Mouse (Mus musculus) embryonic facial prominence, embryonic 13.5 days (tissue): ENCODE results near the gene Magi2. TPM values are rescaled to one million over a fixed set of nuclear protein-coding genes. Genes with fewer than 3 reads are reported as not detected.

Experiments
- ATAC-seq: fragments of 200-750 bp; cut with Nextera tagmentation; 2 replicates; pipeline ENCODE4 v1.8.0; 2017; ENCODE audit warnings: low read depth; ENCODE audit not compliant: insufficient number of reproducible peaks, insufficient read depth, low FRiP score, low TSS enrichment
- H3K27ac ChIP-seq: fragments of 300-500 bp; sonication (generic); 2 replicates; pipeline ENCODE4 v1.5.1; 2015; ENCODE audit warnings: moderate library complexity, mild to moderate bottlenecking, inconsistent platforms
- H3K27me3 ChIP-seq: fragments of 300-500 bp; sonication (generic); 2 replicates; pipeline ENCODE4 v1.6.1; 2015; ENCODE audit warnings: mild to moderate bottlenecking, inconsistent platforms
- H3K36me3 ChIP-seq: fragments of 300-500 bp; sonication (generic); 2 replicates; pipeline ENCODE4 v1.6.1; 2015; ENCODE audit warnings: mild to moderate bottlenecking, inconsistent platforms
- H3K4me1 ChIP-seq: fragments of 300-500 bp; sonication (generic); 2 replicates; pipeline ENCODE4 v1.6.1; 2015; ENCODE audit warnings: inconsistent platforms
- H3K4me2 ChIP-seq: fragments of 300-500 bp; sonication (generic); 2 replicates; pipeline ENCODE4 v1.6.1; 2015; ENCODE audit warnings: moderate library complexity, mild to moderate bottlenecking, inconsistent platforms
- H3K4me3 ChIP-seq: fragments of 300-500 bp; sonication (generic); 2 replicates; pipeline ENCODE4 v1.5.1; 2015; ENCODE audit warnings: mild to moderate bottlenecking, inconsistent platforms
- H3K9ac ChIP-seq: fragments of 300-500 bp; sonication (generic); 2 replicates; pipeline ENCODE4 v1.6.1; 2015; ENCODE audit warnings: mild to moderate bottlenecking, inconsistent platforms
- H3K9me3 ChIP-seq: fragments of 300-500 bp; sonication (generic); 2 replicates; pipeline ENCODE4 v1.6.1; 2016; ENCODE audit warnings: inconsistent platforms
- whole genome bisulfite sequencing: fragments of 180-500 bp; shearing (Covaris S2); methylation state at CpG from one replicate; pipeline ENCODE4 v1.1.7; 2015; ENCODE audit warnings: mixed read lengths; 5-methylcytosine and 5-hydroxymethylcytosine counted together
- polyA plus RNA-seq: library from polyadenylated mRNA; unstranded; fragments of >200 nt; fragmentation: Nextera tagmentation; extraction: Ambion mirVana; gene quantifications from 2 replicates; pipeline ENCODE4 v1.2.1, GENCODE M21; 2015

Magi2 gene
- polyA plus RNA-seq, 1 experiment from 2014 or later: 9.7 TPM

DNA sequence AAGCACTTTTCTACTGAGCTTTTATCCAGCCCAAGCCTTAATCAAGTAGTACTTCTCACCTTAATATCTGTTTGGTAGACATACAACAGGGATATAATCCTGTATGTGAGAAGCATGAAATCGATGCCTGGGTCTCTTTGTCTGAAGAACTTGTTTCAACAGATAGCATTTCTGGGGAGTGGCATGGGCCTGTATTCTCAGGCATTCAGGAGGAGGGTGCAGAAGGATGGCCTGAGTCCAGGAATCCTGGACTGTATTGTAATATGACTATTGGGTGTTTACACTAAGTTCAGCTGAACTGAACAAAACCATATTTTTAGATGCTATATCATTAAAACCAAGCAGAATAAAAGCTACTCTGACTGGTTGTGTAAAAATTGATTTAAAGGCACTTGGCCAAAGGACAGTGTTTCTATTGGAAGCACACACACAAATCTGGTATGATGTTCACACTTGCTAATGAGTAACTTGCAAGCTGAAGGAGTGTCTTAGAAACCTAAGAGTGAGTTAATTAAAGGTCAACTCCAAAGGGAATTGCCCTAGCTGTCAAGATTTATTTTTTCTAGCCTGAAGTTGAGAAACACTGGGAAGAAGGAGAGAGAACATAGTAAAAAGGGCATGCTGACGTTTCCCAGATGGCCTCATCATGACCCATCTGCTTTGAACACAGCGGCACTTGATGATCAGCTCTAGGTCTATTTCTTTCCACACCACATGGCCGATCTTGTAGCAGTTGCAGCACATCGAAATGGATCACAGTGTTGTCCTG is 829.4 kb downstream of the Magi2 start:
- ATAC-seq: peak; percentile 70
- H3K4me1 ChIP-seq: peaks cover 7% of the 10 kb centered on the region; the same call in 1 of the 2 replicates
- H3K36me3 ChIP-seq: no peaks in the 10 kb centered on the region
- no peak overlapping the region for H3K9ac ChIP-seq
- H3K27ac ChIP-seq: no peak overlapping the region; the same call in 1 of the 2 replicates
- no peaks in the 10 kb centered on the region for H3K9me3 ChIP-seq
- H3K4me2 ChIP-seq: no peak overlapping the region
- H3K27me3 ChIP-seq: no peaks in the 10 kb centered on the region
- no peak overlapping the region for H3K4me3 ChIP-seq
- WGBS: 26% methylated on average over 5 of the region's 5 CpGs

DNA sequence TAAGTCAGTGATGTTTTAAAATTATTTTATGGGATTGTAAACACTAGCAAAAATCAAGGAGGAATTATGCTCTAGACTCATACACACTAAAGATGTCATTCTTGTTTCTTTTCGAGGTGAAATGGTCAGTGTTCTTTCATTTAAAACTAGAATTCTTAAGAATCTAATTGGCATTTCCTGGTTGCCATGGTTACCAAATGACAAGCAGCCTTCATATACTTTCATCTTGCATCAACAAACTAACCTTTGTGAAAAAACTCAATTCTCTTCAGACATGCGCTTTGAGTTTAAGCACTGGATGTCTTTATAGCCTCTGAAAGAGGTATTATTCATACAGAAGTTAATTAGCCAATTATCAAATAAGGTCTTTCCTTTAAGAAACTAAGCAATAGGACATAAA is 830.0 kb downstream of the Magi2 start:
- no peak overlapping the region for H3K4me2 ChIP-seq
- 34% methylated on average over 2 of the region's 2 CpGs for WGBS
- no peaks in the 10 kb centered on the region for H3K9me3 ChIP-seq
- no peak overlapping the region; the same call in 1 of the 2 replicates for H3K27ac ChIP-seq
- H3K36me3 ChIP-seq: no peaks in the 10 kb centered on the region
- peaks cover 7% of the 10 kb centered on the region; the same call in 1 of the 2 replicates for H3K4me1 ChIP-seq
- H3K9ac ChIP-seq: no peak overlapping the region
- no peak overlapping the region for H3K4me3 ChIP-seq
- ATAC-seq: no peak
- no peaks in the 10 kb centered on the region for H3K27me3 ChIP-seq

DNA sequence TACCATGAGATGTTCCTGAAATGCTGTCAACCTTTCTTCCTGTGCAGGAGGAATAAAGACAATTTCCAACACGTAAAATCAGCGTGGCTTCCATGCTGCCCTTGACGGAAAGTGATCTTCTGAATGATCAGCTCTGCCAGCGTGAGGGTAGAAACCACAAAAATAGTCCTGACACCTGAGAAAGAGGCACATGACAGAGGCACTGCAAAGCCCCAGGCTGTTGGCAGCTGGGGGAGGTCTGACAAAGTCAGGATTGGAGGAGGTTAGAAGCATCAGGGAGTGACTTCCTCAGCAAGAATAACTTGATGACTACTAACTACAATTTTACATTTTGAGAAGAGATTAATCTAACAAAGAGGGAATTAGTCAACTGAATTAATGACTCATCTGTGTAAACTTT is 835.2 kb downstream of the Magi2 start:
- no peak overlapping the region for H3K4me2 ChIP-seq
- no peaks in the 10 kb centered on the region for H3K27me3 ChIP-seq
- no peak overlapping the region for H3K4me3 ChIP-seq
- no peaks in the 10 kb centered on the region for H3K4me1 ChIP-seq
- H3K27ac ChIP-seq: no peak overlapping the region
- no peaks in the 10 kb centered on the region for H3K9me3 ChIP-seq
- H3K36me3 ChIP-seq: no peaks in the 10 kb centered on the region
- 49% methylated on average over 4 of the region's 4 CpGs for WGBS
- H3K9ac ChIP-seq: no peak overlapping the region
- ATAC-seq: no peak

GRCm38 (mm10) chr5:20065081-20065480 is 838.2 kb downstream of the Magi2 start:
- Histone ChIP-seq H3K9me3 (no peaks in the 10 kb centered on the region), H3K4me1 (no peaks in the 10 kb centered on the region), H3K9ac (no peak overlapping the region), H3K36me3 (no peaks in the 10 kb centered on the region), H3K4me2 (no peak overlapping the region), H3K27ac (no peak overlapping the region), H3K27me3 (no peaks in the 10 kb centered on the region), H3K4me3 (no peak overlapping the region)
- ATAC-seq: no peak
- WGBS: 76% methylated on average over 1 of the region's 1 CpGs

DNA sequence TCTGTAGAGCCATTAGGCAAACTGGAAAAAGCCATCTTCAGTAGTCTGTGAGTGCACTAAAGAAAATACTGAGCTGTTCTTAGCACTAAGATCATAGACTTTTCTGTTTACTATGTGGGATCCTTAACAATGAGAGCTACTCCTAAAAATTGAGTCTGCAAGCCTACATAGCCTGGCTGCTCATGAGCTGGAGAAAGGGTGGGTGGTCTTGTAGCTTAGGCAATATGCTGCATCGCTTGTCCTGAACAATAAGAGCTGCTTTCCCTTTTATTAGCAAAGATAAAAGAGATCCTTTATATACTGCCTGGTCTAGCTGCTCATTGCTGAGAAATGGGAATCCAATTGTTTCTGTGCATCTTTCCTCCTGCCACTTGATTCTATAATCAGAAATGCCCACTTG is 841.7 kb downstream of the Magi2 start:
- Histone ChIP-seq H3K9ac (no peak overlapping the region), H3K27ac (no peak overlapping the region), H3K36me3 (no peaks in the 10 kb centered on the region), H3K27me3 (no peaks in the 10 kb centered on the region), H3K4me2 (no peak overlapping the region), H3K9me3 (no peaks in the 10 kb centered on the region), H3K4me1 (no peaks in the 10 kb centered on the region), H3K4me3 (no peak overlapping the region)
- ATAC-seq: no peak
- 71% methylated on average over 1 of the region's 1 CpGs for WGBS

GRCm38 (mm10) chr5:20068921-20069486 is 842.2 kb downstream of the Magi2 start:
- Histone ChIP-seq H3K27me3 (no peaks in the 10 kb centered on the region), H3K36me3 (no peaks in the 10 kb centered on the region), H3K9ac (no peak overlapping the region), H3K4me2 (no peak overlapping the region), H3K9me3 (no peaks in the 10 kb centered on the region), H3K27ac (no peak overlapping the region), H3K4me1 (no peaks in the 10 kb centered on the region), H3K4me3 (no peak overlapping the region)
- 43% methylated on average over 3 of the region's 3 CpGs for WGBS
- ATAC-seq: no peak

- Histone ChIP-seq H3K27ac (no peak overlapping the region), H3K9ac (no peak overlapping the region), H3K4me3 (no peak overlapping the region), H3K4me2 (no peak overlapping the region), H3K4me1 (no peaks in the 10 kb centered on the region), H3K36me3 (no peaks in the 10 kb centered on the region), H3K9me3 (no peaks in the 10 kb centered on the region), H3K27me3 (no peaks in the 10 kb centered on the region)
- 75% methylated on average over 5 of the region's 5 CpGs for whole genome bisulfite sequencing
- ATAC-seq: no peak
Observed at GRCm38 (mm10) chr5:20074101-20074500, 847.3 kb downstream of the Magi2 start.

- H3K27me3 ChIP-seq: no peaks in the 10 kb centered on the region
- no peak overlapping the region for H3K4me2 ChIP-seq
- H3K9me3 ChIP-seq: no peaks in the 10 kb centered on the region
- no peaks in the 10 kb centered on the region for H3K4me1 ChIP-seq
- H3K4me3 ChIP-seq: no peak overlapping the region
- H3K36me3 ChIP-seq: no peaks in the 10 kb centered on the region
- no peak overlapping the region for H3K27ac ChIP-seq
- ATAC-seq: no peak
- 92% methylated on average over 4 of the region's 4 CpGs for WGBS
- H3K9ac ChIP-seq: no peak overlapping the region
Observed at GRCm38 (mm10) chr5:20074867-20075266, 848.0 kb downstream of the Magi2 start.

GRCm38 (mm10) chr5:20078931-20079330 is 852.1 kb downstream of the Magi2 start:
- Histone ChIP-seq H3K4me2 (no peak overlapping the region), H3K9me3 (no peaks in the 10 kb centered on the region), H3K9ac (no peak overlapping the region), H3K36me3 (no peaks in the 10 kb centered on the region), H3K27ac (no peak overlapping the region), H3K4me3 (no peak overlapping the region), H3K4me1 (peaks cover 23% of the 10 kb centered on the region), H3K27me3 (no peaks in the 10 kb centered on the region)
- no peak for ATAC-seq
- 81% methylated on average over 7 of the region's 7 CpGs for WGBS

DNA sequence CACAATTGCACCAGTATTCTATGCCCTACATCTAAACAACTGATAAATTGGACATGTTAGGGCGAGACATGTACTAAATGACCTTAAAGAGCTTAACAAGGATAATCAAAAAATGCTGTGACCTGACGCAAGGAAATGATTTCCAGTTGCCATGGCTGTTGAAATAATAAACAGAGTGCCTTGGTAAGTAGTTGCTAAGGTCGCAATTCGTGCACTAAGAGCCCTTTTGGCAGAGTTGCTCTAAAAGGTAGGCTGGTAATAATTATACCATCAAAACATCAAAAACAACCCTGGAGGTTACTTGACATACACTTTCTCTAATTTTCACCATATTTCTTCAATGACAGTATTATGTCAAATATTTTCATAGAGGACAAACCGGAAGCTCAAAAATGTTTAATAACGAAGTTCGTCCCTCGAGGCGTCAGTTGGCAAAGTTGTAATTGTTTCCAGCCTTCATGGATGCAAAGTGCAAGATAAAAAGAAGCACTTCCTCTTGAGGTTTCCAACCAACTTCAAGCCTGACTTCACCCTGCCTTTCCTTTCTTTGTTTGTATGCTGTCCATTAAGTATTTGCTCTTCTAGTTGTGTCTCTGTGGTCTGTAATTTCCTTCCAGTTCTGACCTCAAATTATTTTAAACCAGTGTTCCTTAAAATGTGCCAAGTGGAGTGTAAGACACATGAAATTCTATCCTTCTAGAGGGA is 853.9 kb downstream of the Magi2 start:
- H3K9me3 ChIP-seq: no peaks in the 10 kb centered on the region
- peaks cover 23% of the 10 kb centered on the region for H3K4me1 ChIP-seq
- no peaks in the 10 kb centered on the region for H3K27me3 ChIP-seq
- no peak for ATAC-seq
- H3K4me3 ChIP-seq: no peak overlapping the region
- no peak overlapping the region for H3K9ac ChIP-seq
- H3K27ac ChIP-seq: no peak overlapping the region
- no peak overlapping the region for H3K4me2 ChIP-seq
- WGBS: 14% methylated on average over 9 of the region's 9 CpGs
- no peaks in the 10 kb centered on the region for H3K36me3 ChIP-seq

- 74% methylated on average over 1 of the region's 1 CpGs for WGBS
- Histone ChIP-seq H3K4me3 (no peak overlapping the region), H3K27ac (no peak overlapping the region), H3K27me3 (no peaks in the 10 kb centered on the region), H3K9me3 (no peaks in the 10 kb centered on the region), H3K9ac (no peak overlapping the region), H3K4me2 (no peak overlapping the region), H3K4me1 (peaks cover 23% of the 10 kb centered on the region), H3K36me3 (no peaks in the 10 kb centered on the region)
- ATAC-seq: 0 out of 2 replicates have a peak, but pooled peaks have one; percentile 20
Observed at GRCm38 (mm10) chr5:20082368-20082767, 855.5 kb downstream of the Magi2 start.

GRCm38 (mm10) chr5:20087083-20087482 is 860.2 kb downstream of the Magi2 start:
- Histone ChIP-seq H3K27ac (no peak overlapping the region), H3K4me1 (peaks cover 10% of the 10 kb centered on the region), H3K27me3 (no peaks in the 10 kb centered on the region), H3K9me3 (no peaks in the 10 kb centered on the region), H3K4me3 (no peak overlapping the region), H3K4me2 (no peak overlapping the region), H3K36me3 (no peaks in the 10 kb centered on the region), H3K9ac (no peak overlapping the region)
- WGBS: 66% methylated on average over 6 of the region's 6 CpGs
- ATAC-seq: no peak
